Mouse (Mus musculus) neural tube, embryonic 14.5 days (tissue): ENCODE measurements around the gene Rtcb. TPM values are rescaled to one million over a fixed set of nuclear protein-coding genes. Genes with fewer than 3 reads are reported as not detected.

ENCODE experiments used
- ATAC-seq: fragments of 200-750 bp; cut with Nextera tagmentation; 2 replicates; pipeline ENCODE4 v1.8.0; 2017; ENCODE audit warnings: low read depth, mild to moderate bottlenecking, moderate TSS enrichment, moderate library complexity
- H3K27ac ChIP-seq: fragments of 300-500 bp; sonication (generic); 2 replicates; pipeline ENCODE4 v1.5.1; 2014; ENCODE audit warnings: low read depth, mild to moderate bottlenecking, control low read depth, low read length, moderate library complexity, mixed read lengths
- H3K27me3 ChIP-seq: fragments of 300-500 bp; sonication (generic); 2 replicates; pipeline ENCODE4 v1.6.1; 2014; ENCODE audit warnings: low read length; ENCODE audit not compliant: control insufficient read depth, insufficient read depth
- H3K36me3 ChIP-seq: fragments of 300-500 bp; sonication (generic); 2 replicates; pipeline ENCODE4 v1.6.1; 2014; ENCODE audit warnings: low read length, mixed read lengths; ENCODE audit not compliant: control insufficient read depth, insufficient read depth
- H3K4me1 ChIP-seq: fragments of 300-500 bp; sonication (generic); 2 replicates; pipeline ENCODE4 v1.6.1; 2014; ENCODE audit warnings: low read length; ENCODE audit not compliant: control insufficient read depth, insufficient read depth
- H3K4me2 ChIP-seq: fragments of 300-500 bp; sonication (generic); 2 replicates; pipeline ENCODE4 v1.6.1; 2014; ENCODE audit warnings: mild to moderate bottlenecking, low read depth, low read length, control low read depth
- H3K4me3 ChIP-seq: fragments of 300-500 bp; sonication (generic); 2 replicates; pipeline ENCODE4 v1.5.1; 2014; ENCODE audit warnings: low read depth, low read length, control low read depth, mixed read lengths
- H3K9ac ChIP-seq: fragments of 300-500 bp; sonication (generic); replicated peaks from 2 replicates; pipeline ENCODE4 v1.6.1; 2014; ENCODE audit warnings: low read depth, mild to moderate bottlenecking, control low read depth, low read length, mixed read lengths
- H3K9me3 ChIP-seq: fragments of 300-500 bp; sonication (generic); 2 replicates; pipeline ENCODE4 v1.6.1; 2016; ENCODE audit warnings: low read length; ENCODE audit not compliant: control insufficient read depth
- WGBS: fragments of 180-500 bp; shearing (Covaris S2); extraction: QIAGEN DNeasy Blood & Tissue Kit; methylation state at CpG from one replicate; pipeline ENCODE4 v1.1.7; 2014; 5-methylcytosine and 5-hydroxymethylcytosine counted together
- polyA plus RNA-seq: library from polyadenylated mRNA; unstranded; fragments of >200 nt; fragmentation: Nextera tagmentation; extraction: Ambion mirVana; gene quantifications from 2 replicates; pipeline ENCODE4 v1.2.1, GENCODE M21; 2014

Gene Rtcb
- polyA plus RNA-seq, 1 experiment from 2014 or later: 142 TPM

DNA sequence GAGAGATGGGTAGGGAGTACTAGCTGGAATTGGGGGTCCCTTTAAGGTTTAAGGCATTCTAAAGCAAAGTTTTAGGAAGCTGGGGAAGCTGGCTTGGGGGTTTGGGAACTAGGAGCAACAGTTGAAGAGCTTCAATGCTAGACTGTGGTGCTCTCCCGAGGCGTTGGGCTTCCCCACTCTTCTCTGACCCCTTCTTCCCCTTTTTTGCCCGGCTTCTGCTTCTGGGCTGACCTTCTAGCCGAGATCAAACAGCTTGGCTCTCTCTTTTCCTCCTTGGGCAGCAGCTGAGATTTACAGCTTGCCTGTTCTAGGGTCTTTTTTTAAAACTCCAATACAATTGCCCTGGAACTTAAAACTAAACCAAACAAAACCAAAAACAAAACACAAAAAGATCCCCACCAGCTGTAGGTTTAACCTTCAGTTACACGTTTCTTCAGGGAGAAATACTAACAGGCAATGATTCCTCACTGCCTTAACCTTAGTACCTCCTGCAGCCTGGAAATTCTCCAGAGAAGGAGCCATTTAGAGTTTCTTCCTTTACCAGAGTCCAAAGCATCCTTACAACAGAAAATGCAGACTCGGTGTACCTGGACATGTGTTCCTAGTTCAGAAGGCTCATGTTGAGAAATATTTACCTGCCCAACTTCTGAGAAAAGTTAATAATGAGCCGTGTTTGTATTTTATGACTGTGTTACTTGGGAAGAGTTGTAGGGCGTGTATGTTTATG is 12.4 kb upstream of the Rtcb start:
- no peaks in the 10 kb centered on the region for H3K4me1 ChIP-seq
- H3K27me3 ChIP-seq: no peaks in the 10 kb centered on the region
- no peak overlapping the region for H3K4me3 ChIP-seq
- no peaks in the 10 kb centered on the region for H3K9me3 ChIP-seq
- H3K4me2 ChIP-seq: no peak overlapping the region
- no peak for ATAC-seq
- H3K27ac ChIP-seq: no peak overlapping the region
- WGBS: 38% methylated on average over 8 of the region's 8 CpGs
- no peak overlapping the region for H3K9ac ChIP-seq
- no peaks in the 10 kb centered on the region for H3K36me3 ChIP-seq

DNA sequence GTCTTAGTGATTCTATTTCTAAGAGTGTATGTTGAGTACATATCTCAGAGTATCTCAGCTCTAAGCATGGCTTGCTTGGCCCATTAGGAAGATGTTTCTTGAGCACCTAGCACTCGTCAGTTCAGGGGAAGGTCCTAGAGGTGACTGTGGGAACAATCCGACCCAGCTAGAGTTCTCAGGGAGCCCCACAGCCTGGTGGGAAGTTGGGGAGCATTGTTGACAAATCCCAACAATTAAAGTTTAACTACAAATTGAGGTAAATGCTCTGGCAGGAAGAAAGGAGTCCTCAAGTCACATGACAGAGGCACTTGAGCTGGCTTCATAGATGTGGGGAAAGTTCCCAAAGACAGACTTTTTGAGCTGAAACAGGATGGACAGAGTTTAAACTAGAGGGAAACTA is 11.1 kb upstream of the Rtcb start:
- Histone ChIP-seq H3K4me3 (no peak overlapping the region), H3K27ac (no peak overlapping the region), H3K4me1 (no peaks in the 10 kb centered on the region), H3K9me3 (no peaks in the 10 kb centered on the region), H3K36me3 (no peaks in the 10 kb centered on the region), H3K27me3 (no peaks in the 10 kb centered on the region), H3K4me2 (no peak overlapping the region), H3K9ac (no peak overlapping the region)
- 0 out of 2 replicates have a peak, but pooled peaks have one; percentile 24 for ATAC-seq
- 66% methylated on average over 2 of the region's 2 CpGs for WGBS

DNA sequence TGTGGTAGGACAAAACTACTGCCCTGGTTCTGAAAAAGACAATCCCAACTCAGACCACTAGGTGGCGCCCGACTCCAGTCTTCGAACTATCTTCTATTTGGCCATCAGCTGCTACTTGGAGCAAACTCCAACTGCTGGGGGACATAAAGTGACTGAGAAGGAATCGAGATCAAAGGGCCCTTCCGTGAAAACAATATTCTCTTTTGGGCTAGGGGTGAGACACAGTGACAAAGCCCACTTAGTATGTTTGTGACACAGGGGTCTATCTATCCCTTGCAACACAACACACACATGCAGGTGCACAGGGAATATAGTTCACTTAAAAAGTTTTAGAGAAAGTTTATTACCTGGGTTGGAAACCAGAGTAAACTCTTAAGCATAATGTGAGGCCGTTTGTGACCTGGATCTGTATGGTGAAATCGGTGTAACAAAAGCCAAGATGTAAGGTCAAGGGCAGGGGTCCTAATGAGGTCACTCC is 10.6 kb upstream of the Rtcb start:
- peak; percentile 81 for ATAC-seq
- Histone ChIP-seq H3K36me3 (no peaks in the 10 kb centered on the region), H3K4me3 (no peak overlapping the region), H3K27ac (no peak overlapping the region), H3K9me3 (no peaks in the 10 kb centered on the region), H3K4me2 (no peak overlapping the region), H3K27me3 (no peaks in the 10 kb centered on the region), H3K4me1 (no peaks in the 10 kb centered on the region), H3K9ac (no peak overlapping the region)
- 10% methylated on average over 7 of the region's 7 CpGs for whole genome bisulfite sequencing

DNA sequence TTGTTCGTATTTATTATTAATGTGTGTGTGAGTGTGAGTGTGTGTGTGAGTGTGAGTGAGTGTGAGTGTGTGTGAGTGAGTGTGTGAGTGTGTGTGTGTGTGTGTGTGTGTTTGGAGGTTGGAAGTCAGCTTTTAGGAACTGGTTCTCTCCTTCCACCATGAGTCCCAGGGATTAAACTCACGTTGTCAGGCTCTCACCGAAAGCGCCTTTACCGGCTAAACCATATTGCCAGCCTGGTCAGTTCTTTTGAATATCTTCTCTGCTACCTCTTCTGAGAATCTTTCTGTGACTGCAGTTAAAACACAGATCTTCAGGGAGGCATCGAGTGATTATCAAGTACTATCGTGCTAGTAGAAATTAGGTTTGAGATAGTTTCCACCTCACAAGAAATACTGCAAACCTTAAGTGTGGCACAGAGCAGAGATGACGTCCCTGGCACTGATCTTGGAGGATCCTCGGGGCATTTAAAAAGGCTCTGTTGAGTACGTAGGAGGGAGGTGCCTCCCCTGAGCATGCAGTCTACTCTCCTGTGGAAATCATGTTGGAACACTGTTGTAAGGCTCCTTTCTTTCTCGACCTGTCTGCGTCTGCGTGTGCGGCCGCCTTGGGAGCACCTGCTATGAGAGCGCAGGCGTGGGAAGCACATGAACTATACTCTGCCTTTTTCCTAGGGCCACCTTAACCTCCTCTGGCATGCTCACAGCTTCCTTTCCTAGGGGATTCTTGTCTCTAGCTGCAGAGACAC is 10.0 kb upstream of the Rtcb start:
- peak; percentile 56; the same call in 1 of the 2 replicates for ATAC-seq
- H3K9ac ChIP-seq: no peak overlapping the region

DNA sequence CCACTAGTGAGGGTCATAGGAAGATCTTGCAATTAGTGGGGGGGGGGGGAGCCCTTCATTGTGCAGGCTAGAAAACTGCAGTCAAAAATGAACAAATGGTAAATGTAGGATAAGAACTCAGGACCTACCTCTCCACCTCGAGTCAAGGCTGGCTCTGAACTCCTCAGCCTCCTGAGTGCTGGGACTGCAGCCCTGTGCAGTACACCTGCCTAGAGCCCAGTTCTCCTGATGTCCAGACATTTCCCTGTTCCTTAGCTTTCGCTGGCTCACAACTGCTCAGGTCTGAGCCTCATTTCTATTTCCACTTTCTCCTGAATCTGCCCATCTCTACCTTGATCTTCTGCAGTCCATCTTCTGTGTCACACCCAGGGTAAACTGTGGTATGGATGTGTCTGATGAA is 8.9 kb upstream of the Rtcb start:
- no peak overlapping the region for H3K4me3 ChIP-seq
- no peak overlapping the region for H3K27ac ChIP-seq
- H3K4me2 ChIP-seq: no peak overlapping the region
- H3K9me3 ChIP-seq: no peaks in the 10 kb centered on the region
- H3K4me1 ChIP-seq: no peaks in the 10 kb centered on the region
- no peak overlapping the region for H3K9ac ChIP-seq
- H3K27me3 ChIP-seq: no peaks in the 10 kb centered on the region
- 59% methylated on average over 2 of the region's 2 CpGs for WGBS
- H3K36me3 ChIP-seq: no peaks in the 10 kb centered on the region
- ATAC-seq: no peak

More for the DNA sequence above, 10.0 kb upstream of the Rtcb start:
- Histone ChIP-seq H3K4me1 (no peaks in the 10 kb centered on the region), H3K27ac (no peak overlapping the region), H3K4me2 (no peak overlapping the region), H3K36me3 (no peaks in the 10 kb centered on the region), H3K27me3 (no peaks in the 10 kb centered on the region), H3K9me3 (no peaks in the 10 kb centered on the region), H3K4me3 (no peak overlapping the region)
- WGBS: 64% methylated on average over 17 of the region's 17 CpGs

DNA sequence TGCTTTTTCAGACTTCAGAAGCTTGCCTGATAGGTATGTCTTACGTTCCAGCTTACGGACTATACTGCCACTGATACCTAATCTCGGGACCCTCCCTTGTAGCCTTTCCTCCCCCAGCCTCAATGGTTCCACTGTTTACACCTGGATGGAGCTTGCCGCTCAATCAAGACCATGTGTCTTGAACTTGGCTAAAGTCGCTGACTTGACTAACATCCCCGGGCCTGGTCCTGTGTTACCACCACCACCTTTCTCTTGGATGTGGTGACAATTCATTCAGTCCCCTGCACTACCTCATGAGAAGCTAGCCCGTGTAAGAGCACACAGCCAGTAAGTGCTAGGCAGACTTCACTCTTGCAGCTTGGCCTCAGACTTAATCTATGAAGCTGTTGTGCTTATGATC is 6.7 kb upstream of the Rtcb start:
- Histone ChIP-seq H3K4me2 (no peak overlapping the region), H3K27me3 (no peaks in the 10 kb centered on the region), H3K27ac (no peak overlapping the region), H3K36me3 (no peaks in the 10 kb centered on the region), H3K4me1 (no peaks in the 10 kb centered on the region), H3K9me3 (no peaks in the 10 kb centered on the region), H3K4me3 (no peak overlapping the region), H3K9ac (no peak overlapping the region)
- no peak for ATAC-seq
- 92% methylated on average over 7 of the region's 7 CpGs for WGBS

DNA sequence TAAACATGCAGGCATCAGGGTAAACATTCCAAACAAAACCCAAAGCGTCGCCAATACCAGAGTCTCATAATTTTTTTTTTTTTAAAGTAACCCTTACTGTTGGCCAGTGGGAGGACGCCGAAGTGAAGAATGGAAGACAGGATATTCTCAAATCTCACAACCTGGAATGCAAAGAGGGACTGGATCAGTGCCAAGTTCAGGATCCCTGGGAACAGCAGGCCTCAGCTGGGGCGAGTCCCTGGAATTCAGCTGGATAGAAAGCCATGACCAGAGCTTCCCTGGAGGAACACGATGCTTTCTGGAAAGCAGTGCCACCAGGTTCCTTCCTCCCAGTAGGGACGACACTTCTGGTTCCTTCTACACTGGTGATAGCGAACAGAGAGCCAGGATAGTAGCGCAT is 5.3 kb upstream of the Rtcb start:
- WGBS: 75% methylated on average over 9 of the region's 9 CpGs
- H3K27me3 ChIP-seq: no peaks in the 10 kb centered on the region
- ATAC-seq: no peak

DNA sequence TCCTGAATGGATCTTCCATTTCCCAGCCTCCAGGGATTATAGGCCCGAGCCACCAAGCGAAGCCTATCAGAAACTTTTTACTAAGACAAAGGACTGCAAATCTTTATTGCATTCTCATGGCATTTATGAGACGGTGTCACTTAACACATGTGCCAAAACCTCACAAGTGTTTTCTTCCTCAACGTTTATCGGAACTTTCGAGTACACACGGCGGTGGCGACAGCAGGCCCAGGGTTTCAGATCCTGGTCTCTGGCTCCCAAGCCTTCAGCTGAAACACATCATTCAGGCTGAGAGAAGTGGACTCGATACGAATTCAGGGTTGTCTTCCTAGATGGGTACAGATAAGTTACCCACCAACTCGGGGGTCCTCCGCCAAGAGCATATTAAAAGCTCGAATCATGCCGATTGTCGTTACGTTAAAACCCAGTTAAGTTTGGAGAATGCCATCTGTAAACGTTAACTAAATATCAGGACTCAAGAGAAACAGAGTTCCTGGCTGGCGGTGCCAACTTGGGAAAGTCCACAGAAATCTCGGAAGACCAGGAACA is 678 bp downstream of the Rtcb start:
- Histone ChIP-seq H3K4me2 (peak overlapping the region; percentile 96), H3K4me3 (peak overlapping the region; percentile 96), H3K27ac (peak overlapping the region; percentile 80), H3K9ac (peak overlapping the region; percentile 88), H3K9me3 (no peaks in the 10 kb centered on the region), H3K4me1 (peaks cover 3% of the 10 kb centered on the region; the same call in 1 of the 2 replicates), H3K36me3 (peaks cover 5% of the 10 kb centered on the region; the same call in 1 of the 2 replicates), H3K27me3 (no peaks in the 10 kb centered on the region)
- ATAC-seq: 0 out of 2 replicates have a peak, but pooled peaks have one; percentile 25
- WGBS: 7% methylated on average over 20 of the region's 20 CpGs

More for the DNA sequence above, 5.3 kb upstream of the Rtcb start:
- no peak overlapping the region for H3K4me2 ChIP-seq
- no peaks in the 10 kb centered on the region for H3K9me3 ChIP-seq
- H3K4me1 ChIP-seq: no peaks in the 10 kb centered on the region
- no peak overlapping the region for H3K4me3 ChIP-seq
- H3K9ac ChIP-seq: no peak overlapping the region
- no peak overlapping the region for H3K27ac ChIP-seq
- H3K36me3 ChIP-seq: no peaks in the 10 kb centered on the region

DNA sequence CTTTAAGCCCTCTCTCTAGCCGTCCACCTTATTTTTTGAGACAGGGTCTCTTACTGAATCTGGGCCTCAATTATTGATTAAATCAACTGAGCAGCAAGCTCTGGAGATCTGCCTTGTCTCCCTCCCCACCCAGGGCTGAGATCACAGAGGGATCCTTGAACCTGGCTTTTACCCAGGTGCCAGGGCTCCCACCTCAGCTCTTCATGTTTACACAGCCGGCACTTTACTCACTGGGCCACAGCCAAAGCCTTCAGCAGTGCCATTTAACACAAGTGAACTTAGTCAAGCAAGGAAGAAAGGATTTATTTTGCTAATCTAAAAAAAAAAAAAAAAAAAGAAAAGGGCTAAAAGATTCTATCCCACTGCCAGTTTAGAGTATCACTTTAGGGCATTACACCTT is 3.2 kb downstream of the Rtcb start:
- 88% methylated on average over 2 of the region's 2 CpGs for WGBS
- H3K4me3 ChIP-seq: no peak overlapping the region

More for the DNA sequence above, 3.2 kb downstream of the Rtcb start:
- no peaks in the 10 kb centered on the region for H3K9me3 ChIP-seq
- no peaks in the 10 kb centered on the region for H3K27me3 ChIP-seq
- H3K4me2 ChIP-seq: no peak overlapping the region
- no peak overlapping the region for H3K9ac ChIP-seq
- H3K4me1 ChIP-seq: peaks cover 3% of the 10 kb centered on the region; the same call in 1 of the 2 replicates
- H3K36me3 ChIP-seq: peaks cover 17% of the 10 kb centered on the region
- H3K27ac ChIP-seq: no peak overlapping the region
- ATAC-seq: no peak
